Mouse (Mus musculus) erythroblast, embryonic 14.5 days (primary cell): ENCODE data around the gene Tmem135.

Experiments
- GATA1 ChIP-seq: IDR thresholded peaks from 2 replicates; pipeline ENCODE4 v1.6.1; 2012; ENCODE audit warnings: low read length, inconsistent platforms, mixed read lengths
- TAL1 ChIP-seq: IDR thresholded peaks from 3 replicates; pipeline ENCODE4 v1.6.1; 2012; ENCODE audit warnings: low read length, inconsistent platforms, mixed read lengths

GRCm38 (mm10) chr7:89215714-89216113, 188.3 kb downstream of the Tmem135 start:
- TF ChIP-seq GATA1 (no peak), TAL1 (no peak)
